Mouse (Mus musculus): ENCODE measurements around the gene Gucd1. TPM values are rescaled to one million over a fixed set of nuclear protein-coding genes. Genes with fewer than 3 reads are reported as not detected.

Gucd1 gene
- polyA plus RNA-seq, 1 experiment from 2014 or later, result 24.4 TPM

- Histone ChIP-seq H3K9ac (no peak overlapping the region), H3K4me2 (no peak overlapping the region), H3K36me3 (replicated peaks) (no peaks in the 10 kb centered on the region; the same call in 1 of the 2 replicates), H3K27me3 (replicated peaks) (no peaks in the 10 kb centered on the region), H3K4me3 (no peak overlapping the region), H3K4me1 (no peaks in the 10 kb centered on the region), H3K27ac (no peak overlapping the region), H3K9me3 (no peaks in the 10 kb centered on the region)
- WGBS, result 94% methylated on average over 12 of the region's 12 CpGs
- ATAC-seq (replicated peaks), result no peak
Observed at GRCm38 (mm10) chr10:75301195-75301806, 216.5 kb downstream of the Gucd1 start.

Other genes with a start within 250 kb of the Gucd1 start
- 3.8 and 4.0 TPM in 2 replicates for gene Adora2a, start 201.1 kb downstream of the Gucd1 start, polyA plus RNA-seq (2015; fragmentation: Nextera tagmentation; extraction: Ambion mirVana)
- gene Upb1, start 116.9 kb downstream of the Gucd1 start, polyA plus RNA-seq (2015; fragmentation: Nextera tagmentation; extraction: Ambion mirVana), result 0.28 and 0.51 TPM in 2 replicates
- gene Snrpd3, start 421 bp downstream of the Gucd1 start, polyA plus RNA-seq (2015; fragmentation: Nextera tagmentation; extraction: Ambion mirVana), result 122 and 127 TPM in 2 replicates
- 41.0 and 44.8 TPM in 2 replicates for gene Lrrc75b, start 42.4 kb upstream of the Gucd1 start, polyA plus RNA-seq (2015; fragmentation: Nextera tagmentation; extraction: Ambion mirVana)
- gene Ggt1, start 43.6 kb upstream of the Gucd1 start, polyA plus RNA-seq (2015; fragmentation: Nextera tagmentation; extraction: Ambion mirVana), result 1.2 and 1.7 TPM in 2 replicates
- 2.2 and 3.4 TPM in 2 replicates for gene Ggt5, start 71.4 kb upstream of the Gucd1 start, polyA plus RNA-seq (2015; fragmentation: Nextera tagmentation; extraction: Ambion mirVana)
- gene Susd2, start 126.0 kb upstream of the Gucd1 start, polyA plus RNA-seq (2015; fragmentation: Nextera tagmentation; extraction: Ambion mirVana), result 3.0 and 4.1 TPM in 2 replicates
- gene Cabin1, start 246.4 kb upstream of the Gucd1 start, polyA plus RNA-seq (2015; fragmentation: Nextera tagmentation; extraction: Ambion mirVana), result 36.6 and 42.2 TPM in 2 replicates